Mouse (Mus musculus) frontal cortex, postnatal 25 days (tissue): ENCODE data around the gene Cpne5.
"Not testable (repeated sequence)": the region's sequence is repeated elsewhere in the genome, so short reads cannot be mapped to it uniquely, and the experiment has no call there.

Experiments
- DNase-seq, 2 experiments: peaks; one replicate each; pipeline ENCODE4 v3.0.0; 2022; ENCODE audit warnings: low spot score in 2 of 2

Gene Cpne5

DNA sequence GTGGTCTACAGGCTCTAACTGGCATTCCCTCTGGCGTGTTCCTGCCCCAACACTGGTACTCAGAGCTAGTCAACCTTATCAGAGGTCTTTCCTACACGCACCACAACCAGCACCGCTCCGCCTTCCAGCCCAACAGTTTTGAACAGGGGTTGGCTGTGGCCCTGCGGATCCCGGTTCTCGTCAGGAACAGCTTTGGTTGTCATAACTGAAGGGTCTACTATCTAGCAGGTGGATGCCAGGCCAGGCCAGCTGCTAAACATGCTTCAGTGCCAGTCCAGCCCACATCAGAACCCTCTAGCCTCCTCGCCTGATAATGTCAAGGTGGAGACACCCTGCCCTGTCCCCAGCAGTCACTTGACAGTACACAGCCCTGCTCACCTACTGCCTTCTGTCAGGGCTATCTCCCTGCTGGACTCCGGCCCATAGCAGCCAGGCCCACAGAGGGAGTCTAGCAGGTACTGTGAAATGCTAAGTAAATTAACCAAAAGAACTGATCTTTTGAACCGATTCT, 19.1 kb upstream of the Cpne5 start:
- no peak for DNase-seq

DNA sequence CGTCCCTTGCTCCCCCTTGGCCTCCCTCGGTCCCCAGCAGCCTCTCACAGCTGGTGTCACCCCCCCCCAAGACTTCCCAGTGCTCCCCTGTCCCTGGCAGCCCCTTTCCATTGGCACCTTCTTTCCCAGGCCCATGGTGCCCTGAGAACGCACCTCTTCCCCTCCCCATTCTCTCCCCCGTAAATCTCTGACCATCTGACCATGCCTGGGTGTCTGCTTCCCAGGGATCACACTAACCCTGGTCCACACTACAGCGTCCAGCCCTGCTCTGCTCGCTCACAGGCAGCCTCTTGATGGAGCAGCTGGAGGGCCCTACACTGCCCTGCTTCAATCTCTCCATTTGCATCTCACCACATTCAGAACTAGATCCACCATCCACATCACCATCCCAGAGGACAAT, 18.5 kb upstream of the Cpne5 start:
- DNase-seq: no peak

DNA sequence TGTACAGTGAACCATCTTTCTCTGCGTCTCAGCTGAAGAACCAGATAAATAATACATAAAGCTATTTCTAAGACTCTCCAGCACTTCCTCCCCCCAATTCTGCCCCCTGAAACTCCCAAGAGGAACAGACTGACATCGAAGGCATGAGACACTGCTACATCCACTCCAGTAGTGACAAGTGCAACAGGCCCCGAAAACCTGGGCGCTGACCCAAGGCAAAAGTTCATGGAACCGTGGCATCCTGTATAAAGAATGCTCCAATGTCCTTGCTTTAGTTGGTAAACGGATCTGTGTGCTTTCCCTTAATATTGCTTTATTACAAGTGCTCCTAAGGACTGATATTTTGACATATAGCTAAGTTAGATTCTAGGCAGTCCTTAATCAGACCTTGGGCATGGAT, 16.8 kb upstream of the Cpne5 start:
- not testable (repeated sequence) for DNase-seq

GRCm38 (mm10) chr17:29253684-29254083, 15.7 kb upstream of the Cpne5 start:
- no peak for DNase-seq

DNA sequence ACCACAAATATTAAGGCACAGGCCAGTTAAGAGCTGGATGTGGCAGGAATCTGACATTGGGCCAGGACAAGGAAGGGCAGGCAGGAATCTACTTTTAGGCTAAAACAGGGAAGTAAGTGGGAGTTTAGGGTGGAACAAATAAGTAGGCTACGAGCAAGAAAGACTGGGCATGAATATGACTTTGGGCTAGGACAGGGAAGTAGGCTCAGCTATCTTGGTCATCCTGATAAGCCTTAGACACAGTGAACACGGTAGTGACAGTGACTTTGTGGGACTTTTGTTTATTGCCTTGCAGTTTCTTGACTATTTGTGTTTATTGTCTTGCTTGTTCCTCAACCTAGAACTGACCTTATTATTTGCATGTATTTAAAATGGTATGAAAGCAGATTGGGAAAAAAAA, 15.3 kb upstream of the Cpne5 start:
- no peak for DNase-seq

GRCm38 (mm10) chr17:29251608-29252390, 13.8 kb upstream of the Cpne5 start:
- DNase-seq: no peak

DNA sequence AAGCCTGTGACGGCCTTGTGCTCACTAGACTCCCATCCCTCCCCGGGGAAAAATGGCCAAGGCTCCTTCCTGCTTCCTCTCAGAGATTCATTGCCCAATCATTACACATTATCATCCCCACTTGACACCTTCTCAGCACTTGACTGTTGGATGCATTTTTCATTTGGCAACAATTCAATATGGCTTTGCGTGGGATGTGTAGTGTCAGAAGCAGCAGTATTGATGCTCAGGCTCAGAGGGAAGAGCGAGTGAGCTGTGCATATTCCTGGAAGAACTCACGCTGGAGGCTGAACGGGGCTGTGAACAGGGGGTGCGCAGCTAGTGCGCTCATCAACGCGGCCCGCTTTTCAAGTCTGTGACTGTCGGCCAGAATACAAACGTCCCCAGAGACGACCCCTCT, 13.0 kb upstream of the Cpne5 start:
- not testable (repeated sequence) for DNase-seq

- DNase-seq: no peak
Measured at GRCm38 (mm10) chr17:29249512-29249911, 11.5 kb upstream of the Cpne5 start.

- no peak for DNase-seq
Measured at GRCm38 (mm10) chr17:29247881-29248280, 9.9 kb upstream of the Cpne5 start.

DNA sequence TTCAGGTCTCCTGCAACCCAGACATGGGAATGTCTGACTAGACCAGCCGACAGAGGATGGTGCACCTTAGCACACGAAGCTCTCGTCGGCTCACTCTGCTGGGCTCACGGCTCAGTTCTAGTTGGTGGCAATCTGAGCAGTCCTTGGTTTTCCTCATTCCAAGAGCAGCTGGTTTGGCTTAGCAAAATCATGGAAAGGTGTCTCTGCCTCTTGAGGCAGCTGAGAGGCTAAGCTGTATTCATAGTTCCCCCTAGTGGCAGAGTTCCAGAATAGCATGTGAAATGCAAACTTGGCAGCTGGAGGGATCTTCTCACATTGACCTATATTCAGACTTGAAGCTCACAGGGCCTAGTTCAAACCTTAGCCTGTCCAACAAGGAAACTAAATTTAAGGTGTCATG, 8.6 kb upstream of the Cpne5 start:
- no peak for DNase-seq

DNA sequence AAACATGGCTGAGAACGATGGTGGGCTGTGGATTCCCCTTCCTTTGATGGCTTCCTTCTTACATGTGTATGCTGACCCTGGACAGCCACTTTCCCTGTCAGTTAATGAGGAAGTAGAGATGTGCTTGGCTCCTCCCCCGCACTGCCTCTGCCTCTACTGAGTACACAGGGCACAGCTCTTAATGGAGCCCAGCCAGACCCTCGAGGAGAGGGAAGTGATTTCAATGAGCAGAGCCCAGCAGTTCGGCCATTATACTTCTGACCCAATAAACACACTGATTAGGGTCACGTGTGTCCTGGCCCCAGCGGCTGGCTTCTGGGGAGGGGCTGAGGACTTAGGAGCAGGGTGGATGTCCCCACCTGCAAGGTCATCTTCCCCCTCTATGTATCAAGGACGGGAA, 7.8 kb upstream of the Cpne5 start:
- no peak for DNase-seq

DNA sequence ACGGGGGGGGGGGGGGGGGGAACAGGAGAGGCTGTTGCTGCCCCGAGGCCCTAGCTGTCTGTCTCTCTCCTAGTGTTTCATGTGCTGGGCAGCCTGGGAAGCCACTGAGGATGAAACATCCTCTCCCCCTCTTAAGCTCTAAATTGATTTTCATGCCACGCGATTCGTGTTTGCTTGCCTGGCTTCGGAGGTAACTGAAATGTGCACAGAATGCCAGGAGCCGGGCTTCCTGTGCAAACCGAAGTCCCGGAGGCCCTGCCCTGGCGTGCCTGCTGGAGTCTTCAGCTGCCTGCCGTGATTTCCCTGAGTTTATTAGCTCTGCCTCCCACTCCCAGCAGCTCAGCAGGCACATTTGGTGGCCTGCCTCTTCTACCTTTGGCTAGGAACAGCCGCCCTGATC, 6.9 kb upstream of the Cpne5 start:
- no peak for DNase-seq

DNA sequence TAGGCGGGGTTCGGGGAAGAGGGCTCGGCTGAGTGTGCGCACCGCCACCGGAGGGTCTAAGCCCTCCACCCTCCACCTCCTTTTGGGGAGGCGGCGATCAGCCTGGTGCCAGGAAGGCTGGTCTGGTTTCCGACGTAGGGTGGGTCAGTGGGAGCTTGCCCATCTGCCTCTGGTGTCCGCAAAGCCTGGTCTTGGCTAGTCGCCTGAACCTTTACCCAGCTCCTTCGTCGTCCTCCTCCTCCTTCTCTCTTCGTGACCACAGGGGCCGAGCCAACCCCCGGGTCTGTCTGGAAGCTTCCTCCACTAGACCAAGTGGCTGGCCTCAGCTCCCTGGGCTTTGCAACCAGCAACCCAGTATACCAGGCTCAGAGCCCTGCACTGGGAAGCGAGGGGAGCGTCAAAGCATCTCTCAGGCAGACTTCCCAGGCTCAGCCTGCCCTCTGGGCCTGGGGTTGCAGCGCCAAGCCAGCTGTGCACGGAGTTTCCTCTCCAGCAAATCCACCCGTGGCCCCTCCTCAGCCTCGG, 516 bp upstream of the Cpne5 start:
- DNase-seq: no peak

- no peak for DNase-seq
Measured at GRCm38 (mm10) chr17:29237267-29237771, 648 bp downstream of the Cpne5 start.

DNA sequence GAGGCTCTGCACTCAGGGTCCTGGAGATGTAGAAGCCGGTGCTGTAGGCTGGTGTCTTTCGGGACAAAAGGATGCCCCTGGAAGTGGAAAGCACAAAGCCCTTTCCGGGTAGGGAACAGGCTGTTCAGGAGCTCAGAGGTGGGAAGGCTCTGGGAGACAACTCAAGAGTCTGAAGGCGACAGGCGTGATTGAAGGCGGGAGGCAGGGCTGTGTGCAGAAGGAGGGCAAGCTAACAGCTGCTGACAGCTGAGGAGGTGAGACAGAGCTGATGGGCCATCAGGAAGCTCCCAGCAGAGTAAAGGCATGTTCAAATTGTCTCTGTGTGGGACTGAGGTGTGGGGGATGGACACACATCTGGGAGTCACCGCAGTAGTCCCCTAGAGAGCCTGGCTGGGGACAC, 1.9 kb downstream of the Cpne5 start:
- no peak for DNase-seq

GRCm38 (mm10) chr17:29231109-29231508, 6.9 kb downstream of the Cpne5 start:
- no peak for DNase-seq

- no peak for DNase-seq
Measured at GRCm38 (mm10) chr17:29220631-29221030, 17.3 kb downstream of the Cpne5 start.

GRCm38 (mm10) chr17:29218017-29218416, 19.9 kb downstream of the Cpne5 start:
- DNase-seq: no peak

- DNase-seq: no peak
Measured at GRCm38 (mm10) chr17:29216078-29216477, 21.9 kb downstream of the Cpne5 start.

- no peak for DNase-seq
Measured at GRCm38 (mm10) chr17:29214655-29215054, 23.3 kb downstream of the Cpne5 start.

DNA sequence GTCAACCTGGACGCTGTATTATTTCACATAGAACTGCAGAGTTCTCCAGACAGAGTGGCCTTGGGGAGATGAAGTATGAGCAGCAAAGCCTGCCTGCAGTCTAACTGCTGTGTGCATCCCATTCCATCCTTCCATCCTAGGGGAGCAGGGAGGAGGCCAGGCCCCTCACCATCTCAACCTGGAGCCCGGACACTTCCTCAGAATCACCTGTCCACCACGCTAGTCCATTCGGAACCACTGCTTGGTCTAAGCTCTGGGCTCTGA, 23.8 kb downstream of the Cpne5 start:
- no peak for DNase-seq

DNA sequence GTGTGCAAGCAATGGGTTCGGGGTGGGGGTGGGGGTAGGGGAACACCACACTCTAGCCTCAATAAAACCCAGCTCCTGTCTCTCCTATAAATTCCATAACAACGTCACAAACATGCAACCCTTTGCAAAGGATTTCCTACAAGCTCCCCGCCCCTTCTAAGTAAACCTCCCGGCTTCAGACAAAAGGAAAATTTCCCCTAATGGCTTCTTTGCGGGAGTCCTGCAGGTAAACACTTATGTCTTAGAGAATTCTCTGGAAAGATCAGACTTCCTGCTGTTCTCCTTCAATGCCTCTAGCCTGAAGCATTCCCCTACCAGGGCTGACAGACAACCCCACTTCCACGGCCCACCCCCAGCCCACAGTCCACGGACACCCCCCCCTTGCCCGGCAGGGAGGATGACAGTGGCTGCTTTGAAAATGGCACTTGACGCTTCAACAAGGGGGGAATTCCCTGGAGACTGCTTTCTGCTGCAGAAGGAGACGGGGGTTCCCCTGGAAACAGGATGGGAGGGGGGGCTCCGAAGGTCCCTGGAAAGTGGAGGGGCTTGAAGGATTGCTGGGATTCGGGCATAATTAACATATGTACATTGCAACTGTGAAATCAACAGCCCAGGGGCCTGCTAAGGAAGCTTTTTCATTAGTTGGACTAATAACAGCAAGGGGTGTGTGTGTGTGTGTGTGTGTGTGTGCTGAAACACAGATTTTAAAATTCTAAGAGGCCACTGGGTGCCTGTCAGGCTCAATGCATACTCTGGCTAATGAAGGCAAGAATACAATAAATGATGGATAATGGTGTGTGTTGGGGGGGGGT, 24.4 kb downstream of the Cpne5 start:
- no peak for DNase-seq

DNA sequence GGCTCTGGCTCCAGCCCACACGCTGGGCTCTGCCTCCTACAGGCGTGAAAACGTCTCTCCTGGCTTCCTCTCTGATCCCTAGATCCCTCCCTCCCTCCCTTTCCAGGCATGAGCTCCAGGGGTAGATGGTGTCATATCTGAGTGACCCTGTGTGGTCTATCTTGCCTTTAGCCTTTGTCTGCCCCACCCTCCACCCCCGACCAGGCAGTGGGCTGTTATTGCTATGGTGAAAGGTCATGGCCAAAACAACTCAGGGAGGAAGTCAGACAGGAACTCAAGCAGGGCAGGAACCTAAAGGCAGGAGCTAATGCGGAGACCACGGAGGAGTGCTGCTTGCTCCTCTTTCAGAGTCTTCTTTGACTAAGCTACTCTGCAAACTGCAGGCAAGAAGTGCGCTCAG, 26.1 kb downstream of the Cpne5 start:
- no peak for DNase-seq
